Mouse (Mus musculus): ENCODE results near the gene Rufy1.
"Not testable (repeated sequence)": the region's sequence is repeated elsewhere in the genome, so short reads cannot be mapped to it uniquely, and the experiment has no call there.

The Rufy1 gene

DNA sequence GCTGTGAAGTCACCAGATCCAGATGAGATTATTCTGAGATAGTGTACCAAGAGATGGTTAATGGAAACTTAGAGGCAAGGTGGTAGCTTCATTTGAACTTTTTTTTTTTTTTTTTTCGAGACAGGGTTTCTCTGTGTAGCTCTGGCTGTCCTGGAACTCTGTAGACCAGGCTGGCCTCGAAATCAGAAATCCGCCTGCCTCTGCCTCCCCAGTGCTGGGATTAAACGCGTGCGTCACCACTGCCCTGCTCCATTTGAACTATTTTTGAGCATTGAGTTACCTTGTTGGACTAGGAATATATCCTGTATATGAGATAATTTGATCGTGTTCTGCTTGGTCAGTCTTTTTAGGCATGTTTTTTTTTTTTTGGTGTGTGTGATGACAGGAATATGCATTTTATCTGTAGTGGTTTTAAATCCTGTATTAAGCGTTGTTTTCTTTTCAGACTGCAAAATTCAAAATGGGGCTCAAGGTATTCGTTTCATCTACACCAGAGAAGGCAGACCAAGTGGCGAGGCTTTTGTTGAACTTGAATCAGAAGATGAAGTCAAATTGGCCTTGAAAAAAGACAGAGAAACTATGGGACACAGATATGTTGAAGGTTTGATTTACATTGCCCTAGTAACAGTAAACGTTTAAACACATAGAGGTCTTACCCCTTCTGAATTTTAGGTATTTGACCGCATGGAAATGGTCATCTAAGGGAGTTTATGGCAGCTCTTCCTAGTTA, 51.7 kb downstream of the Rufy1 start:
- no peak for DNase-seq (ENCODE audit: low spot score in 2 of 2)

GRCm38 (mm10) chr11:50377892-50378684, 52.8 kb downstream of the Rufy1 start:
- DNase-seq (ENCODE audit: low spot score in 2 of 2) = peak; percentile 75 to 78

- peak; percentile 99 for DNase-seq (ENCODE audit: low spot score in 2 of 2)
Measured at GRCm38 (mm10) chr11:50376911-50377891, 53.7 kb downstream of the Rufy1 start, which contains the start of gene Hnrnph1. TSS of gene Hnrnph1 (plus strand) at chr11:50376990.

DNA sequence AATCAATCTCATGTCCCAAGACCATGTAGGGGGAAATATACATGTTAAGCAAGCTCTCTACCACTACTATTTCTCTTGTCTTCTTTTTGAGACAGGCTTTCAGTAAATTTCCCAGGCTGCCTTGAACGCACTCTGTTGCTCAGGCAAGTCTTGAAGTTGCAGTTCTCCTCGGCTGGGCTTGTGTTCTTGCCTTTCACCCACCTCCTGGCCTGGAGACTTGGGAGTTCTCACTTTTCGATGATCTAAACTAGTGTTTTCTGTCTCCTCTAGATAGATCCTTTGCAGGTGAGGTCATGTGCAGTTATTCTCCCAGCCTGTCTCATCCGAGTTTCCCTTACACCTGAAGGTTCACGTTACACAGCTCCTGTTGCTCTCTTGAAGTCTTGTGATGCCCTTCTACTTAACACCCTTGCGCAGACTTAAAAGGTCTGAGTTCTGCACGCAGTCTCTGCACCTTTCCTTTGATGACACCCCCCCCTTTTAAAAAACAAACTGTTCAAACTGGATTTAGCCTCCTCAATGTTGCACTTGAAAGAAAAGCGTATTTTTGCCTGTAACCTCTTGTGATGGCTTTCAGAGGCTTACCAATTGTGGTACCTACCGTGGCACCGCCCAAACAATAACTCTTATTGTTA, 54.7 kb downstream of the Rufy1 start:
- DNase-seq (ENCODE audit: low spot score in 2 of 2) = no peak

GRCm38 (mm10) chr11:50375421-50375820, 55.5 kb downstream of the Rufy1 start:
- no peak for DNase-seq (ENCODE audit: low spot score in 2 of 2)

GRCm38 (mm10) chr11:50374286-50375015, 56.5 kb downstream of the Rufy1 start:
- no peak for DNase-seq (ENCODE audit: low spot score in 2 of 2)

GRCm38 (mm10) chr11:50373621-50374020, 57.3 kb downstream of the Rufy1 start:
- DNase-seq (ENCODE audit: low spot score in 2 of 2) = no peak

DNA sequence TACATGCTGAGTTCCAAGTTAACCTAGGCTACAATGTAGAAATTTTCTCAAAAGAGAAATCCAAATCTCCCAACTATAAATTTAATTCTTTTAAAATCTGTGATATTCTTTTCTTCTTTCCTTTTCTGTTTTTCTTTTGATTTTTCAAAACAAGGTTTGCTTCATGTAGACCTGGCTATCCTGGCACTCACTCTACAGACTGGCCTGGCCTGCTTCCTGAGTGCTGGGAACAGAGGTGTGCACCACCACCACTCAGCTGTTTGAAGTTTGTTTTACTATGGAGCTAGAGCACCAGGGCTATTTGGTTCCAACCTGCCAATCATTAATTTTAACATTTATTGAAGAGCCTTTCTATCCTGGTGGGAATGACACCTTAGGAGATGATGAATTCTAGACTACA, 57.8 kb downstream of the Rufy1 start:
- DNase-seq (ENCODE audit: low spot score in 2 of 2) = no peak

DNA sequence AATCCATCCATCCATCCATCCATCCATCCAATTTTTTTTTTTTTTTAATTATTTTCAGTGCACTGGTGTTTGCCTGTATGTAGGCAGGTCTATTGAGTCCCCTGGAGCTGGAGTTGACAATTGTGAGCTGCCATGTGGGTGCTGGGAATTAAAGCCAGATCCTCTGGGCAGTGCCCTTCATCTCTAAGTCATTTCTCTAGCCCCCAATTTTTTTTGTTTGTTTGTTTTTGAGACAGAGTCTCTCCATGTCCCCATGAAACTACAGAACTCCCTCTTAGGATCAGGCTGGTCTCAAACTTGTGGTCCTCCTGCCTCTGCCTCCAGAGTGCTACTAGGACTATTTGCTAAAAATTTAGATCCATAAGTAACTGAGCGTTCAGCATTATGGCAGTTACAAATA, 59.0 kb downstream of the Rufy1 start:
- no peak for DNase-seq (ENCODE audit: low spot score in 2 of 2)

DNA sequence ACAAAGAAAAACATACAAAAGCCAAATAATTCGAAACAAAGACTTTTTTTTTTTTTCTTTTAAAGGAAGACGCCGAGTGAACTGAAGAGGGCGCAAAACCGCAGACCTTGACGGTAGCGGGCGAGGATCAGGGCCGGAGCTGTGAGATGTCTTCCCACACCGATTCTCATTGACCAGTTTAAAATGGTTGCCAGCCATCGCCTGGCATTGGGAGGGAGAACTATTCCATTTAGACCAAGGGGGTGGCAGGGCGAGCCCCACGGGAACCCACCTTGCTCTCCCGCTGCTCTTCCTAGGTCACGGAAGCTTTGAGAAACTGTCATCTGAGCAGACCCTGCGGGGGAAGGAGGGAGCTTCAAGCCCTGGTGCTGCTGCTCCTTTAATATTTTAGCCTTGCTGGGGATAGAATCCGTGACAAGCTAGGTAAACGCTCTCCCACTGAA, 59.5 kb downstream of the Rufy1 start:
- DNase-seq (ENCODE audit: low spot score in 2 of 2) = peak; percentile 40 to 55

- DNase-seq (ENCODE audit: low spot score in 2 of 2) = no peak
Measured at GRCm38 (mm10) chr11:50370969-50371368, 60.0 kb downstream of the Rufy1 start.

- no peak for DNase-seq (ENCODE audit: low spot score in 2 of 2)
Measured at GRCm38 (mm10) chr11:50369360-50369911, 61.5 kb downstream of the Rufy1 start.

- DNase-seq (ENCODE audit: low spot score in 2 of 2) = no peak
Measured at GRCm38 (mm10) chr11:50367531-50367930, 63.4 kb downstream of the Rufy1 start.

DNA sequence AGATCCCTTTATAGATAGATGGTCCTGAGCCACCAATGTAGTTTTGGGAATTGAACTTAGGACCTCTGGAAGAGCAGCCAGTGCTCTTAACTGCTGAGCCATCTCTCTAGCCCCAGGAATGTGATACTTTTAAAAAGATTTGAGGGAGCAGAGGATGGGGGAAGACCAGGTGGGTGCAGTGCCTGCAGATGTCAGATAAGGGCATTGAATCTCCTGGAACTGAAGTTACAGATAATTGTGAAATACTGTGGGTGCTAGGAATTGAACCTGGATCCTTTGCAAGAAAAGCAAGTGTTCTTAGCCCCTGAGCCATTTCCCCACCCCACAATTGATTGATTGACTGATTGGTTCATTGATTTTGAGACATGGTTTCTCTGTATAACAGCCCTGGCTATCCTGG, 65.6 kb downstream of the Rufy1 start:
- DNase-seq (ENCODE audit: low spot score in 2 of 2) = no peak

- peak; percentile 67 to 88 for DNase-seq (ENCODE audit: low spot score in 2 of 2)
Measured at GRCm38 (mm10) chr11:50364548-50364947, 66.4 kb downstream of the Rufy1 start.

GRCm38 (mm10) chr11:50361282-50361681, 69.6 kb downstream of the Rufy1 start:
- DNase-seq (ENCODE audit: low spot score in 2 of 2) = not testable (repeated sequence)

DNA sequence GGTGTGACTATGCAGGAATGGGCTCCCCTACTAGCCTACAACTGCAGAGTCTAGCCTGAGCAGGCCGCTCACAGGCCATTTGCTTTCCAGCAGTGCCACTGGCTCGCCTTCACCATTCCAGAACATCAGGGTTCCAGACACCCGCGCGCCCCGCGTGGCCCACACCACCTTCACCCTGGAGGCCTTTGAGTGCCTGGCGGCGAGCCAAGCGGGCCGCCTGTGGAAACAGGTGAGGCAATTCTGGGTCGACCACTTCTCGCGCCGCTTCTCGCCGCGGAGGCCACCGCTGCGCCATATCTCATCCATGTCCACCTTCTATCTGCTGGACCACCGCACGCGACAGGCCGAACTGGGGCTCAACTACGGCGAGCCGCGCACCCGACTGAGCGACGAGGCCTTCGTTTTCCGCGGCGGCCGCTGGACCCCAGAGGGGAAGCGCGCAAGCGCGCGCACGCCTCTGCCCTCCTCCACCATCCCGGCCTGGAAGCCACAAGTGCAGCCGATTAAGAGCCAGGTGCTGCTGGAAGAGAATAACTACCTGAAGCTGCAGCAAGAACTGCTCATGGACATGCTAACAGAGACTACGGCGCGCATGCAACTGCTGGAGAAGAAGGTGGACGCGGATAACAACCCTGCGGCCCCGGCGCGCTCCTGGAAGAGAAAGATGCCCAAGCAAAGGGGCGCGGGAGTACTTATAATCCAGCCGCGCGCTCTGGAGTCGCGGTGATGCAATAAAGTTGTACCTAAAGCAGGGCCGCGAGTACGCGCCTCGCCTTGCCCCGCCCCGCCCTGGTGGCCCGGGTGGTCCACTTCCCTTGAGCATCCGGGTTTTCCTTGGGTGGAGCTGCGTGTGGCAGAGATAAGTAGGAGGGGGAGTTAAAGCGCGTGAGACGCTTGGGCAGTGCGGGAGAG, 71.7 kb downstream of the Rufy1 start:
- peak; percentile 58 to 65 for DNase-seq (ENCODE audit: low spot score in 2 of 2)

- no peak for DNase-seq (ENCODE audit: low spot score in 2 of 2)
Measured at GRCm38 (mm10) chr11:50355395-50355794, 75.5 kb downstream of the Rufy1 start.

DNA sequence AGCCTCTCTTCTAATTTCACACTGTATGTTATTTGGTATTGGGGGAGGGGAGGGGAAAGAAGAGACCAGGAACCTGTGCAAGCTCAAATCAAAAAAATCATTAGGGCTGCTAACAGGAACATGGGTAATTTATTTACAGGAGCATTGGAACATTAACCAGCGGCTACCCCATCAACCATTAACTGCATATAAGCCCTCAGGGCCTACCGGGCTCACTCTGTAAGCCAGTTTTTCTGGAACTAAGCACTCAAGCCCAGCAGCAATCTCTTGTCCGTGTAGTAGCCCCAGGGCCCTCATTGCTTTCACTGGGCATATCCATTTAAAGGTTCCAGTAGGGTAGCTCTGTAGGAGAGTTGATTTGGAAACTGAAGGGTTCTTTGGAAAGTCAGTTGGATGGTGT, 76.1 kb downstream of the Rufy1 start:
- no peak for DNase-seq (ENCODE audit: low spot score in 2 of 2)

Data from frontal cortex, postnatal 36 days (tissue).